Mouse (Mus musculus): Measurements from ENCODE around the gene Appl2. TPM values are rescaled to one million over a fixed set of nuclear protein-coding genes. Genes with fewer than 3 reads are reported as not detected.
A peak's percentile ranks its signal among the peaks of the same experiment; 100 is the strongest.
"Not testable (repeated sequence)": the region's sequence is repeated elsewhere in the genome, so short reads cannot be mapped to it uniquely, and the experiment has no call there.

Appl2 gene
- polyA plus RNA-seq, 1 experiment from 2014 or later = 32.4 TPM

DNA sequence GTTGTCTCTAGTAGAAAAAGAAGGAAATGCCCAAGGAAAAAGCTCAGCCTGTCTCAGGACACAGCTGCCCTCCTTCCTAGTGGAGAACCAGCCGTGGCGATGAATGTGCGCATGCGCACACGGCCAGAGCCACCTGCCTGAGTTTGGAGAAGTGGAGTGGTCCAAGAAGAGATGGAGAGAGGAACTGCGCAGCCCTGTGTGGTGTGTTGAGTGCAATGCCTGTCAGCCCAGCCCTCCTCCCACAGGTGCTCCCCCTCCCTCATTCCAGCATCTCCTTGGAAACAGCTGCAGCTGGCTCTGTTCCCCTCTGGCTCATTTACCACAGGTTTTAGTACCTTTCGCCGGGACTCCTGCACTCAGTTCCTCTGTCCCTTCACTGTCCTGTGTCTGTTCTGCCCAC lies 13.4 kb upstream of the Appl2 start:
- Histone ChIP-seq H3K27ac (no peak overlapping the region), H3K27me3 (ENCODE audit: insufficient read depth, low read length) (no peaks in the 10 kb centered on the region), H3K9me3 (replicated peaks; ENCODE audit: low read length) (no peaks in the 10 kb centered on the region), H3K4me3 (replicated peaks; ENCODE audit: low read depth, low read length) (no peak overlapping the region), H3K36me3 (ENCODE audit: insufficient read depth, low read length) (no peaks in the 10 kb centered on the region), H3K4me1 (replicated peaks; ENCODE audit: insufficient read depth, low read length) (no peaks in the 10 kb centered on the region), H3K9ac (ENCODE audit: low read depth, low read length) (no peak overlapping the region), H3K4me2 (ENCODE audit: low read length) (no peak overlapping the region)
- TF ChIP-seq CTCF (IDR thresholded peaks at IDR 0.05; ENCODE audit: low read depth) = no peak
- 58% methylated on average over 8 of the region's 8 CpGs for WGBS
- peak; percentile 18 for DNase-seq (ENCODE audit: low spot score)
- no peak for ATAC-seq (replicated peaks; ENCODE audit: low FRiP score, low read depth)

DNA sequence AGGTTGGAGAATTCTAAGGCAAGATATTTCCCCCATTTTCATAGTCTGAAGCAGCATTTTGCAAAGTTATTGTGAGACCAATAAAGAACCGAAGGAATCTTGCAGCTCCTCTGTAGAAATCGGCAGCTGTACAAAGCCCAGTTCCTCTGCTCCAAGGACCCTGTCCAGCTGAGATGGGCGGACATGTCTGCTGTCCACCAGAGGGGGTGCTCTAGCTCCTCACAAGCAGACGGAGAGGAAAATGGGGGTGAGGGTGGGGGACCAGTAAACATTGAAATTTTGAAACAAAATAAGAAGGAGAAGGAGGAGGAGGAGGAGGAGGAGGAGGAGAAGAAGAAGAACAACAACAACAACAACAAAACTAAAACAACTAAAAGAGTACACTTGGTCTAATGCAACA lies 12.1 kb upstream of the Appl2 start:
- ATAC-seq (replicated peaks; ENCODE audit: low FRiP score, low read depth) (no peak), DNase-seq (ENCODE audit: low spot score) (peak; percentile 16)
- TF ChIP-seq CTCF (IDR thresholded peaks at IDR 0.05; ENCODE audit: low read depth) = peak; percentile 57
- Histone ChIP-seq H3K36me3 (ENCODE audit: insufficient read depth, low read length) (no peaks in the 10 kb centered on the region), H3K27me3 (ENCODE audit: insufficient read depth, low read length) (no peaks in the 10 kb centered on the region), H3K9ac (ENCODE audit: low read depth, low read length) (no peak overlapping the region), H3K4me3 (replicated peaks; ENCODE audit: low read depth, low read length) (no peak overlapping the region), H3K27ac (no peak overlapping the region), H3K9me3 (replicated peaks; ENCODE audit: low read length) (no peaks in the 10 kb centered on the region), H3K4me1 (replicated peaks; ENCODE audit: insufficient read depth, low read length) (no peaks in the 10 kb centered on the region), H3K4me2 (ENCODE audit: low read length) (no peak overlapping the region)
- WGBS = 71% methylated on average over 4 of the region's 4 CpGs

DNA sequence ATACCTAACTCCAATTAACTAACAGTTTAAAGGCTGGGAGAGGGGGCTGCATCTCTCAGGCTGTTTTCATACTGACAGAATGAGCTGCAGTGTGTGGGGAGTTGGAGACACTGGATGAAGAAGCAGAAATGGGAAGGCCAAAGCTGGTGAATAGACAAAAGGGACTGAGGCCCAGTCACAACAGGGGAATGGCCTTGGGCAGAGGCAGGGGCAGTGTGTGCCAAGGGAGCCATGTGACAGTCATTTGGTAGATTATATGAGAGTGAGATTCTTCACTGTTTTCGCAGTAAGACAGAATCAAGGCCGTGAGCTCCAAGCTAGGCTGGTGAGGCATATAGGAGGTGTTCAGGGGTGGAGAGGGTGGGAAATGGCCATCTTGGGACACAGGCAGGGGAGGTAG lies 6.1 kb upstream of the Appl2 start:
- no peaks in the 10 kb centered on the region for H3K4me1 ChIP-seq (replicated peaks; ENCODE audit: insufficient read depth, low read length)
- no peak overlapping the region for H3K4me3 ChIP-seq (replicated peaks; ENCODE audit: low read depth, low read length)
- H3K27ac ChIP-seq = no peak overlapping the region
- H3K4me2 ChIP-seq (ENCODE audit: low read length) = no peak overlapping the region
- no peak overlapping the region for H3K9ac ChIP-seq (ENCODE audit: low read depth, low read length)
- no peak for DNase-seq (ENCODE audit: low spot score)
- H3K36me3 ChIP-seq (ENCODE audit: insufficient read depth, low read length) = no peaks in the 10 kb centered on the region
- no peak for ATAC-seq (replicated peaks; ENCODE audit: low FRiP score, low read depth)
- no peak for TF ChIP-seq CTCF (IDR thresholded peaks at IDR 0.05; ENCODE audit: low read depth)
- 90% methylated on average over 2 of the region's 2 CpGs for WGBS
- no peaks in the 10 kb centered on the region for H3K9me3 ChIP-seq (replicated peaks; ENCODE audit: low read length)
- no peaks in the 10 kb centered on the region for H3K27me3 ChIP-seq (ENCODE audit: insufficient read depth, low read length)

DNA sequence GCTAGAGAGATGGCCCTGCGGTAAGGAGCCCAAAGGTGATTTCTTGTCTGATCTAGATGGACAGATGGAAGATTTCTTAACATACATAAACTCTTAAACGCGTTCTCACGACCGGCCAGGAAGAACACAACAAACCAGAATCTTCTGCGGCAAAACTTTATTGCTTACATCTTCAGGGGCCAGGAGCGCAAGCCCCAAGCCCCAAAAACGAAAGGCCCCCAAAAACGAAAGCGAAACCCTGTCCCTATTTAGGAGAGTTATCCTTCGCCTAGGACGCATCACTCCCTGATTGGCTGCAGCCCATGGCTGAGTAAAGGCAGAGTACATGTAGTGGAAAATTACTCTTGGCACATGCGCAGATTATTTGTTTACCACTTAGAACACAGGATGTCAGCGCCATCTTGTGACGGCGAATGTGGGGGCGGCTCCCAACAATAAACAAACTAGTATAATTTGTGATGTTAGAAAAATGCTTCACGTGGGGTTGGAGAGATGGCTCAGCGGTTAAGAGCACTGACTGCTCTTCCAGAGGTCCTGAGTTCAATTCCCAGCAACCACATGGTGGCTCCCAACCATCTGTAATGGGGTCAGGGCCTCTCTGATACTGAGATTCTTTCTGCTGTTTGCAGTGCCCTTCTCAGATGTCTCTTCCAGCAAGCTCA lies 3.8 kb upstream of the Appl2 start:
- 90% methylated on average over 19 of the region's 19 CpGs for WGBS
- H3K4me2 ChIP-seq (ENCODE audit: low read length); ATAC-seq (replicated peaks; ENCODE audit: low FRiP score, low read depth); H3K9me3 ChIP-seq (replicated peaks; ENCODE audit: low read length); H3K27ac ChIP-seq; H3K27me3 ChIP-seq (ENCODE audit: insufficient read depth, low read length); H3K9ac ChIP-seq (ENCODE audit: low read depth, low read length); H3K4me1 ChIP-seq (replicated peaks; ENCODE audit: insufficient read depth, low read length); H3K4me3 ChIP-seq (replicated peaks; ENCODE audit: low read depth, low read length); H3K36me3 ChIP-seq (ENCODE audit: insufficient read depth, low read length); DNase-seq (ENCODE audit: low spot score): not testable (repeated sequence)

DNA sequence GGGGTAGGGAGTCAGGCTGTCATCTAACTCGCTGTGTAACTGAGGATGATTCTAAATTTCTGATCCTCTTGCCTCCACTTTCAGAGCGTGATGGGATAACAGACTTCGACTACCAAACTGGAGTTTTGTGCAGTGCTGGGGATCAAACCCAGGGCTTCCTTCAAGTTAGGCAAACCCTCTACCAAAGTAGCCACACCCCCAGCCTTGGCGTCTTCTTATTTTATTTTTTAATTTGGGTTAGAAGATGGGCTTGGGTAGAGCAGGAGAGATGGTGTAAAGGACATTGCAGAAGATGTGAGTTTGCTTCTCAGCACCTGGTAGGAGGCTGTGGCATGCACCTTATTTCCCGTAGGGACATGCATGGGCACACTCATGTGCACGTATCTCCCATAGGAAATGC lies 499 bp upstream of the Appl2 start:
- Histone ChIP-seq H3K27ac (no peak overlapping the region), H3K9ac (ENCODE audit: low read depth, low read length) (peak overlapping the region; percentile 83), H3K36me3 (ENCODE audit: insufficient read depth, low read length) (no peaks in the 10 kb centered on the region), H3K4me2 (ENCODE audit: low read length) (peak overlapping the region; percentile 82), H3K9me3 (replicated peaks; ENCODE audit: low read length) (no peaks in the 10 kb centered on the region), H3K4me1 (replicated peaks; ENCODE audit: insufficient read depth, low read length) (no peaks in the 10 kb centered on the region), H3K27me3 (ENCODE audit: insufficient read depth, low read length) (no peaks in the 10 kb centered on the region), H3K4me3 (replicated peaks; ENCODE audit: low read depth, low read length) (peak overlapping the region; percentile 87)
- DNase-seq (ENCODE audit: low spot score) = no peak
- 19% methylated on average over 6 of the region's 6 CpGs for WGBS
- TF ChIP-seq CTCF (IDR thresholded peaks at IDR 0.05; ENCODE audit: low read depth) = no peak
- ATAC-seq (replicated peaks; ENCODE audit: low FRiP score, low read depth) = no peak; the same call in 1 of the 2 replicates

DNA sequence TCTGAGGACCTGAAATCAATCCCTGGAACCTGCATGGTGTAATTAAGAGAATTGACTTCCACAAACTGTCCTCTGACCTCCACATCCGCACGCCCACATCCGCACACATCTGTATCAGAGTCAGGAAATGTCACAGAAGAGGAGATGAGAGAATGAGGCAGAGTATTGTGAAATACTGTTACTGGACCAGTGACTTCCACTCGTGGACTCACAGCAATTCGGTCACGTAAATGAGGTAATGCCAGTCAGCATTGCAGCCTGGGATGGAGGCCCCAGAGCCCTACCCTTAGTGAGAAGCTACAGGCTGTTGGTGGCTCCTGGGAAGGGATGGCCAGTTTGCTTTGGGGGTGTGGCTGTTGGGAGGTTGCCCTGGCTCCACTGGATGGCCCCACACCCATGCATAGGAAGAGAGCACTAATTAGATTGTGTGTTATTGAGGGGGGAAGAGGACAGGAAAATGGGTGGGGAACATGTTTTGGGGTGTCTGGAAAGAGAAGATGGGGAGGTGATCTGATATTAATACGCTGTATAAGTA lies 2.1 kb downstream of the Appl2 start:
- DNase-seq (ENCODE audit: low spot score) = no peak
- H3K4me1 ChIP-seq (replicated peaks; ENCODE audit: insufficient read depth, low read length) = no peaks in the 10 kb centered on the region
- no peak overlapping the region for H3K4me3 ChIP-seq (replicated peaks; ENCODE audit: low read depth, low read length)
- no peaks in the 10 kb centered on the region for H3K36me3 ChIP-seq (ENCODE audit: insufficient read depth, low read length)
- ATAC-seq (replicated peaks; ENCODE audit: low FRiP score, low read depth) = no peak
- no peak for TF ChIP-seq CTCF (IDR thresholded peaks at IDR 0.05; ENCODE audit: low read depth)
- 66% methylated on average over 7 of the region's 7 CpGs for WGBS
- no peak overlapping the region for H3K4me2 ChIP-seq (ENCODE audit: low read length)
- no peak overlapping the region for H3K27ac ChIP-seq
- H3K9me3 ChIP-seq (replicated peaks; ENCODE audit: low read length) = no peaks in the 10 kb centered on the region
- no peaks in the 10 kb centered on the region for H3K27me3 ChIP-seq (ENCODE audit: insufficient read depth, low read length)
- H3K9ac ChIP-seq (ENCODE audit: low read depth, low read length) = no peak overlapping the region

DNA sequence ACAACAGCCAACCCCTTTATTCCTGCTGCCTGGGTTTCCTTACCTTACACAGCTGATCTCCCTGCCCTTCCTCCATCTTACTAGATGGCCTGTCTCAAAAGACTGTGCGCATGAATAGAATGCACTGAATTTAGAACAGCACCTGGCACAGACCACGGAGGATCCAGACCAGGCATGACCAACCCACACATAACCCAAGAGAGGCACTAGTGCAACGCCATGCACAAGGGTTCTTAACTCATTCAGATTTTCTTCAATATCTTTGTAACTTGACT lies 2.9 kb downstream of the Appl2 start:
- DNase-seq (ENCODE audit: low spot score) = no peak
- Histone ChIP-seq H3K4me2 (ENCODE audit: low read length) (no peak overlapping the region), H3K9ac (ENCODE audit: low read depth, low read length) (no peak overlapping the region), H3K4me1 (replicated peaks; ENCODE audit: insufficient read depth, low read length) (no peaks in the 10 kb centered on the region), H3K4me3 (replicated peaks; ENCODE audit: low read depth, low read length) (no peak overlapping the region), H3K27me3 (ENCODE audit: insufficient read depth, low read length) (no peaks in the 10 kb centered on the region), H3K9me3 (replicated peaks; ENCODE audit: low read length) (no peaks in the 10 kb centered on the region), H3K27ac (no peak overlapping the region), H3K36me3 (ENCODE audit: insufficient read depth, low read length) (no peaks in the 10 kb centered on the region)
- no peak for TF ChIP-seq CTCF (IDR thresholded peaks at IDR 0.05; ENCODE audit: low read depth)
- ATAC-seq (replicated peaks; ENCODE audit: low FRiP score, low read depth) = no peak
- 85% methylated on average over 3 of the region's 3 CpGs for WGBS
